Mouse (Mus musculus) cerebellum, adult 11 months (tissue): ENCODE data around the gene Gm45785.
"Not testable (repeated sequence)": the region's sequence is repeated elsewhere in the genome, so short reads cannot be mapped to it uniquely, and the experiment has no call there.

Source experiments
- DNase-seq: peaks from one replicate; pipeline ENCODE4 v3.0.0; 2022

The Gm45785 gene

GRCm38 (mm10) chr7:140855860-140856784 is at the start of gene Gm45785:
TSS of gene Gm45785 (minus strand) at chr7:140856331.
- DNase-seq, result peak; percentile 76

GRCm38 (mm10) chr7:140905642-140906081 is 49.5 kb upstream of the Gm45785 start:
- DNase-seq, result no peak

GRCm38 (mm10) chr7:140903212-140903611 is 47.1 kb upstream of the Gm45785 start:
- DNase-seq, result peak; percentile 63

GRCm38 (mm10) chr7:140902036-140902875 is 46.1 kb upstream of the Gm45785 start:
- no peak for DNase-seq

GRCm38 (mm10) chr7:140900220-140900619 is 44.1 kb upstream of the Gm45785 start, which contains the start of gene Cox8b:
TSS of gene Cox8b (minus strand) at chr7:140900446.
- DNase-seq, result no peak

GRCm38 (mm10) chr7:140899121-140899520 is 43.0 kb upstream of the Gm45785 start:
- DNase-seq, result no peak

- DNase-seq, result no peak
Observed at GRCm38 (mm10) chr7:140897863-140898262, 41.7 kb upstream of the Gm45785 start.

- no peak for DNase-seq
Observed at GRCm38 (mm10) chr7:140894611-140895010, 38.5 kb upstream of the Gm45785 start.

- DNase-seq, result no peak
Observed at GRCm38 (mm10) chr7:140894031-140894430, 37.9 kb upstream of the Gm45785 start.

- DNase-seq, result not testable (repeated sequence)
Observed at GRCm38 (mm10) chr7:140890636-140891035, 34.5 kb upstream of the Gm45785 start.

GRCm38 (mm10) chr7:140882469-140882803 is 26.3 kb upstream of the Gm45785 start:
- DNase-seq, result no peak

- DNase-seq, result peak; percentile 87
Observed at GRCm38 (mm10) chr7:140881696-140882468, 25.8 kb upstream of the Gm45785 start, which contains the start of the genes Psmd13 and Sirt3. TSS of gene Psmd13 (plus strand) at chr7:140881968. TSS of gene Sirt3 (minus strand) at chr7:140882309.

- no peak for DNase-seq
Observed at GRCm38 (mm10) chr7:140880865-140881515, 24.9 kb upstream of the Gm45785 start.

GRCm38 (mm10) chr7:140880419-140880818 is 24.3 kb upstream of the Gm45785 start:
- no peak for DNase-seq

- no peak for DNase-seq
Observed at GRCm38 (mm10) chr7:140879355-140879754, 23.2 kb upstream of the Gm45785 start.

GRCm38 (mm10) chr7:140877364-140877763 is 21.2 kb upstream of the Gm45785 start:
- DNase-seq, result no peak

GRCm38 (mm10) chr7:140874224-140874623 is 18.1 kb upstream of the Gm45785 start:
- no peak for DNase-seq

- DNase-seq, result no peak
Observed at GRCm38 (mm10) chr7:140864761-140865160, 8.6 kb upstream of the Gm45785 start.

- DNase-seq, result no peak
Observed at GRCm38 (mm10) chr7:140860728-140861127, 4.6 kb upstream of the Gm45785 start.

- no peak for DNase-seq
Observed at GRCm38 (mm10) chr7:140859997-140860396, 3.9 kb upstream of the Gm45785 start.

GRCm38 (mm10) chr7:140858746-140859145 is 2.6 kb upstream of the Gm45785 start:
- no peak for DNase-seq
